Mouse (Mus musculus): Measurements from ENCODE around the gene Spns2. TPM values are rescaled to one million over a fixed set of nuclear protein-coding genes. Genes with fewer than 3 reads are reported as not detected.

The Spns2 gene
- 6.0 and 9.5 TPM in 2 replicates for polyA plus RNA-seq (2014; fragmentation: Nextera tagmentation; extraction: Ambion mirVana)

DNA sequence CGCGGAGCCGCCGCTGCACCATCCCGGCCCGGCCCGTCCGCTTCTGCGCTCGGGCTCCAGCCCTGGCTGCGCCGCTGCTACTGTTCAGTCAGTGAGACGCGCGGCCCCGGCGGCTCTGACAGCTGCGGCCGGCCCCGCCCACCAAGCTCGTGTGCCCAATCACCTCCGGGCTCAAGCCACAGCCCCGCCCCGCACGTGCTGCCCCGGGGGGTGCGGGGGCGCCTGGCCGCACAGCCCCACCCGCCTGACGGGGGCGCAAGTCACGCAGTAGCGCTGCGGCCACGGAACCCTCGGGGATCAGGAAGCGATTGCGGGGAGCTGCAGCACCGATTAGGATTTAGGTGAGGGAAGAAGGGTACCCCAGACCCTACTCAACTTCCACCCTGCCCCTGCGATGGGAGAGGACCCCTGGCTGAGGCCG is at the start of gene Spns2:
TSS of gene Spns2 (minus strand) at position 24 of the 421 bp plus-strand sequence.
- peak within 1 kb of the TSS; percentile 54 for H3K27ac ChIP-seq (replicated peaks; ENCODE audit: low read depth, low read length)
- peak within 1 kb of the TSS; percentile 99 for H3K4me2 ChIP-seq (ENCODE audit: low read depth, low read length)
- WGBS, result 1% methylated on average over 21 of the region's 42 CpGs
- H3K9ac ChIP-seq (ENCODE audit: low read depth, low read length), result peak within 1 kb of the TSS; percentile 62
- DNase-seq (ENCODE audit: low spot score) (peak; percentile 95), ATAC-seq (ENCODE audit: low read depth) (peak; percentile 94)
- peaks cover 32% of the 10 kb centered on the region for H3K27me3 ChIP-seq (replicated peaks; ENCODE audit: control insufficient read depth, insufficient read depth, low read length)
- no peaks in the 10 kb centered on the region for H3K9me3 ChIP-seq (ENCODE audit: control insufficient read depth, low read length)
- peak within 1 kb of the TSS; percentile 57 for H3K4me3 ChIP-seq (ENCODE audit: low read depth, low read length)
- H3K36me3 ChIP-seq (ENCODE audit: control insufficient read depth, insufficient read depth, low read length), result no peaks in the 10 kb centered on the region
- peaks cover 10% of the 10 kb centered on the region for H3K4me1 ChIP-seq (ENCODE audit: control insufficient read depth, insufficient read depth, low read length)

DNA sequence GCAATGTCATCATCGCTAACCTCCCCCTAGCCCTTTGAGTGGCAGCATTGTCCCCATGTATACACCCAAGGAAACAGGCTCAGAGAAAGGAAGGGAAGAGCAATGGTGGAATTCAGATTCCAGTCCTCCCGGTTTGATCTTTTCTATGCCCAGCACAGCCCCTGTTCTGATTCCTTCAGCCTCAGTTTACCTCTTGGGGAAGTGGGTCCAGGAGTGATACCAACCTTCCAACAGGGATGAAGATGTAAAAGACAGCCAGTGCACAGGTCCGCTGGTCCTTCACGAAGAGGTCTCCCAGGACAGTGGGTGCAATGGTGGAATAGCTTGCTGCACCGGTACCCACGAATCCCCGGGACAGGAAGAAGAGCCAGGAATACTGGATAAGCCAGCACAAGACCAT is 49.1 kb upstream of the Spns2 start:
- no peak overlapping the region for H3K9ac ChIP-seq (ENCODE audit: low read depth, low read length)
- no peaks in the 10 kb centered on the region for H3K36me3 ChIP-seq (ENCODE audit: control insufficient read depth, insufficient read depth, low read length)
- WGBS, result 84% methylated on average over 7 of the region's 7 CpGs
- no peaks in the 10 kb centered on the region for H3K4me1 ChIP-seq (ENCODE audit: control insufficient read depth, insufficient read depth, low read length)
- DNase-seq (ENCODE audit: low spot score), result no peak
- no peaks in the 10 kb centered on the region for H3K9me3 ChIP-seq (ENCODE audit: control insufficient read depth, low read length)
- no peak for ATAC-seq (ENCODE audit: low read depth)
- no peak overlapping the region for H3K27ac ChIP-seq (replicated peaks; ENCODE audit: low read depth, low read length)
- H3K4me3 ChIP-seq (ENCODE audit: low read depth, low read length), result no peak overlapping the region
- no peaks in the 10 kb centered on the region for H3K27me3 ChIP-seq (replicated peaks; ENCODE audit: control insufficient read depth, insufficient read depth, low read length)
- H3K4me2 ChIP-seq (ENCODE audit: low read depth, low read length), result no peak overlapping the region

DNA sequence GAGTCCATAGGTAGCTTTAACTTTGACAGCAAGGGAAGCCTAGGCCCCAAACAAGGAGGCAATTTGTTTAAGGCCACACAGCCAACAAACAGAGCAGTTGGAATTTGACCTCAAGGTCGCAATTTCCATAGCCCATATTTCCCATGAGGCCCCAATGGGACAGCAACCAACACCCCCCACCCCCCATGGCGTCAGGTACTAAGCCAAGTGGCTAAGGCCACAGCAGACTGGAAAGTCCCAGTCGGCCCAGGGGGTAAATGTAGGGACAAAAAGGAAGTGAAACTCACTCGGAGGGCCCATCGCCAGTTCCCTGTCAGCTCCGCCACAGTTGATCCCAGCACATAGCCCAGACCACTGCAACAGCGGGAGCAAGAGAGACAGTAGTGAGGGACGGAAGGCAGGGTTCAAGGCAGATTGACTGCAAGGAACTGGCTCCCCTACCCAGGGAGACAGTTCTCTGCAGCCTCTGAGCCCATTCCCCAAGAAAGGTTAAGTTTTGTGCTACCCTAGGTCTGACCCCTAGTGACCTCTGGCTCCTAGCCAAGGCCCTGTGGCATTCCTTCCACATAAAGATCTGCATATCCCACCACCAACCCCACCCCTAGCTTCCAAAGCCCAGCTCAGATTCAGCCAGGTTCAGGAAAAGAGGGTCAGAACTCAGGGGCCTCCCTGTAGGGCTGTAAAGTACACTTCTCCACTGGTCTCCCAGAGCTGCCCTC is 48.5 kb upstream of the Spns2 start:
- DNase-seq (ENCODE audit: low spot score), result no peak
- Histone ChIP-seq H3K9ac (ENCODE audit: low read depth, low read length) (no peak overlapping the region), H3K9me3 (ENCODE audit: control insufficient read depth, low read length) (no peaks in the 10 kb centered on the region), H3K4me1 (ENCODE audit: control insufficient read depth, insufficient read depth, low read length) (no peaks in the 10 kb centered on the region), H3K4me2 (ENCODE audit: low read depth, low read length) (no peak overlapping the region), H3K27me3 (replicated peaks; ENCODE audit: control insufficient read depth, insufficient read depth, low read length) (no peaks in the 10 kb centered on the region), H3K4me3 (ENCODE audit: low read depth, low read length) (no peak overlapping the region), H3K27ac (replicated peaks; ENCODE audit: low read depth, low read length) (no peak overlapping the region), H3K36me3 (ENCODE audit: control insufficient read depth, insufficient read depth, low read length) (no peaks in the 10 kb centered on the region)
- WGBS, result 46% methylated on average over 8 of the region's 8 CpGs
- no peak for ATAC-seq (ENCODE audit: low read depth)

DNA sequence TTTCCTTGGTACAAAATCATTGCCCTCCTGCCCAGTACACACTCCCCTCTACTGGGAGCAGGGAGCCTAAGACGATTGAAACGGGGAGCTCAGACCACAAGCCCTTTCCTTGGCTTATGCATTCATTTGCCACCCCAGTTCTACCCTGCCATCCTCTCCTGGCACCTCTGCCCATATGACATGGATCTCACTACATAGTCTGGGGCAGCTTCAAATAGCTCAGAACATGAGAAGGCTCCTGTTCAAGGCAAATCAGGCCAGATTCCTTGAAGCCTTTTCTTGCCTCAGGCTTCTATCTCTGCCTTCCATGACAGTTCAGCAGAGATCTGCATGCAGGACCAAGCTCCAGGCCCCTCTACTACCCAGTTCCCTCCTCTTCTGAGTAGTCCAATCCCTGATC is 47.8 kb upstream of the Spns2 start:
- no peak overlapping the region for H3K4me2 ChIP-seq (ENCODE audit: low read depth, low read length)
- H3K9ac ChIP-seq (ENCODE audit: low read depth, low read length), result no peak overlapping the region
- DNase-seq (ENCODE audit: low spot score) (no peak), ATAC-seq (ENCODE audit: low read depth) (no peak)
- H3K9me3 ChIP-seq (ENCODE audit: control insufficient read depth, low read length), result no peaks in the 10 kb centered on the region
- WGBS, result 71% methylated on average over 2 of the region's 2 CpGs
- H3K27ac ChIP-seq (replicated peaks; ENCODE audit: low read depth, low read length), result no peak overlapping the region
- no peaks in the 10 kb centered on the region for H3K36me3 ChIP-seq (ENCODE audit: control insufficient read depth, insufficient read depth, low read length)
- no peak overlapping the region for H3K4me3 ChIP-seq (ENCODE audit: low read depth, low read length)
- no peaks in the 10 kb centered on the region for H3K27me3 ChIP-seq (replicated peaks; ENCODE audit: control insufficient read depth, insufficient read depth, low read length)
- H3K4me1 ChIP-seq (ENCODE audit: control insufficient read depth, insufficient read depth, low read length), result no peaks in the 10 kb centered on the region

DNA sequence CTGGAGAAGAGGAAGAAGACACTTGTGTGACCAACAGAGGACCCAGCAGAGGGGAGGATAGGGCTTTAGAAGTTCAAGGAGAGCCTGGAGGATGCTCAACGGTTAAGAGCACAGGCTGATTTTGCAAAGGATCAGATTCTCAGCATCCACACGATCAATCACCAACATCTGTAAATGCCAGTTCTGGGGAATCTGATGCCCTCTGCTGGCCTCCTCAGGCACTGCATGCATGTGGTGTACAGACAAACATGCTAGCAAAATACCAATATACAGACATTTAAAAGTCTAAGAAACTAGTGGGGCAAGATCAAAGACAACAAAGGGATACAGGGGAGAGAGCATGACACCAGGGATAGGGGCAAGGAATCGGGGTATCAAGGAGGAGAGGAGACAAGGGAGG is 45.8 kb upstream of the Spns2 start:
- Histone ChIP-seq H3K4me1 (ENCODE audit: control insufficient read depth, insufficient read depth, low read length) (no peaks in the 10 kb centered on the region), H3K9me3 (ENCODE audit: control insufficient read depth, low read length) (no peaks in the 10 kb centered on the region), H3K4me3 (ENCODE audit: low read depth, low read length) (no peak overlapping the region), H3K4me2 (ENCODE audit: low read depth, low read length) (no peak overlapping the region), H3K27me3 (replicated peaks; ENCODE audit: control insufficient read depth, insufficient read depth, low read length) (no peaks in the 10 kb centered on the region), H3K27ac (replicated peaks; ENCODE audit: low read depth, low read length) (no peak overlapping the region), H3K9ac (ENCODE audit: low read depth, low read length) (no peak overlapping the region), H3K36me3 (ENCODE audit: control insufficient read depth, insufficient read depth, low read length) (no peaks in the 10 kb centered on the region)
- DNase-seq (ENCODE audit: low spot score) (no peak), ATAC-seq (ENCODE audit: low read depth) (no peak)
- 81% methylated on average over 3 of the region's 3 CpGs for WGBS

DNA sequence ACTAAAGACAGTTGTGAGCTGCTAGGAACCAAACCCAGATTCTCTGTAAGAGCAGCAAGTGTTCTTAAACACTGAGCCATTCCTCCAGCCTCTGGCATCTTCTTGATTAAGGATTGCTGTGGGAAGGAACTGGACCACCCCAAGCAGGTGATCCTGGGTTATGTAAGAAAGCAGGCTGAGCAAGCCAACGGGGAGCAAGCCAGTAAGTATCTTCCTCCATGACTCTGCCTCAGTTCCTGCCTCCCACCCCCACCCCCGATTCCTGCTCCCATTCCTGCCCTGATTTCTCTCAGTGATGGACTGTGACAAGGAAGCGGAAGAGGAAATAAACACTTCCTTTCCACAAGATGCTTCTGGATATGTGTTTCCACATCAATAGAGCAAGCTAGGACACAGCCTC is 43.2 kb upstream of the Spns2 start:
- no peak for ATAC-seq (ENCODE audit: low read depth)
- no peaks in the 10 kb centered on the region for H3K9me3 ChIP-seq (ENCODE audit: control insufficient read depth, low read length)
- WGBS, result 73% methylated on average over 3 of the region's 3 CpGs

DNA sequence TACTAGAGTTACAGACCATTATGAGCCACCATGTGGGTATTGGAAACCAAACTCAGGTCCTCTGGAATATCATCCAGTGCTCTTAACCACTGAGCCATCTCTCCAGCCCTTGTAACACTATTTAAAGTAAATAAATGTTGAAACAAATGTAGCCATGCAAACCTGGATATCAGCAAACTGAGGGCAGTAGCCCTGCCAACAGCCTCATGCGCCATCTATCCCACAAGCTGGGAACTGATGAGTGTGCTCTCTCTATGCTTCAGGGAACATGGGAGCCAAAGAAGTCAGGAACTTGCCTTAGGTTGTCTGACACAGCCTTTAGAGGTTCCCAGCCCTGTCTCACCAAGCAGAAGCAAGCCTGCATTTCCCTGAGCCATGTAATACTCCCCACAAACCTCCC is 41.9 kb upstream of the Spns2 start:
- ATAC-seq (ENCODE audit: low read depth), result no peak
- DNase-seq (ENCODE audit: low spot score), result no peak
- 75% methylated on average over 1 of the region's 1 CpGs for WGBS

More for the DNA sequence above, 43.2 kb upstream of the Spns2 start:
- Histone ChIP-seq H3K27ac (replicated peaks; ENCODE audit: low read depth, low read length) (no peak overlapping the region), H3K4me3 (ENCODE audit: low read depth, low read length) (no peak overlapping the region), H3K4me1 (ENCODE audit: control insufficient read depth, insufficient read depth, low read length) (no peaks in the 10 kb centered on the region), H3K36me3 (ENCODE audit: control insufficient read depth, insufficient read depth, low read length) (no peaks in the 10 kb centered on the region), H3K9ac (ENCODE audit: low read depth, low read length) (no peak overlapping the region), H3K27me3 (replicated peaks; ENCODE audit: control insufficient read depth, insufficient read depth, low read length) (no peaks in the 10 kb centered on the region), H3K4me2 (ENCODE audit: low read depth, low read length) (no peak overlapping the region)
- DNase-seq (ENCODE audit: low spot score), result no peak

DNA sequence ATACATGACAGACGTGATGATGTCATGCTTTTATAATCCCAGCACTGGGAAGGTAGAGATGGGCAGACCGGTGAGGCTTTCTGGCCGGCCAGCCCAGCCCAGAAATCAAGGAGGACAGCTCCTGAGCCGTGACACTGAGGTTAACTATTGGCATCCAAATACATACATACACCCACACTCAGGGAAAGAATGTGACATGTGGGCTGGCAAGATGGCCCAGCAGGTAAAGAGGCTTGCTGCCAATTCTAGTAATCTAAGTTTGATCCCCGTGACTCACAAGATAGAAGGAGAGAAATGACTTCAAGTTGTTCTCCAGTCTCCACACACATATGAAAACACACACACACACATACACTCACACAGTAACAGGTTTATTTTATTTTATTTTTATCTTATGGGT is 41.4 kb upstream of the Spns2 start:
- DNase-seq (ENCODE audit: low spot score) (no peak), ATAC-seq (ENCODE audit: low read depth) (no peak)
- no peak overlapping the region for H3K4me3 ChIP-seq (ENCODE audit: low read depth, low read length)
- no peak overlapping the region for H3K9ac ChIP-seq (ENCODE audit: low read depth, low read length)
- no peak overlapping the region for H3K4me2 ChIP-seq (ENCODE audit: low read depth, low read length)
- 82% methylated on average over 5 of the region's 5 CpGs for WGBS
- no peaks in the 10 kb centered on the region for H3K9me3 ChIP-seq (ENCODE audit: control insufficient read depth, low read length)
- no peaks in the 10 kb centered on the region for H3K36me3 ChIP-seq (ENCODE audit: control insufficient read depth, insufficient read depth, low read length)
- no peak overlapping the region for H3K27ac ChIP-seq (replicated peaks; ENCODE audit: low read depth, low read length)
- no peaks in the 10 kb centered on the region for H3K4me1 ChIP-seq (ENCODE audit: control insufficient read depth, insufficient read depth, low read length)
- no peaks in the 10 kb centered on the region for H3K27me3 ChIP-seq (replicated peaks; ENCODE audit: control insufficient read depth, insufficient read depth, low read length)

More for the DNA sequence above, 41.9 kb upstream of the Spns2 start:
- Histone ChIP-seq H3K36me3 (ENCODE audit: control insufficient read depth, insufficient read depth, low read length) (no peaks in the 10 kb centered on the region), H3K9me3 (ENCODE audit: control insufficient read depth, low read length) (no peaks in the 10 kb centered on the region), H3K27me3 (replicated peaks; ENCODE audit: control insufficient read depth, insufficient read depth, low read length) (no peaks in the 10 kb centered on the region), H3K27ac (replicated peaks; ENCODE audit: low read depth, low read length) (no peak overlapping the region), H3K4me3 (ENCODE audit: low read depth, low read length) (no peak overlapping the region), H3K9ac (ENCODE audit: low read depth, low read length) (no peak overlapping the region), H3K4me2 (ENCODE audit: low read depth, low read length) (no peak overlapping the region), H3K4me1 (ENCODE audit: control insufficient read depth, insufficient read depth, low read length) (no peaks in the 10 kb centered on the region)

DNA sequence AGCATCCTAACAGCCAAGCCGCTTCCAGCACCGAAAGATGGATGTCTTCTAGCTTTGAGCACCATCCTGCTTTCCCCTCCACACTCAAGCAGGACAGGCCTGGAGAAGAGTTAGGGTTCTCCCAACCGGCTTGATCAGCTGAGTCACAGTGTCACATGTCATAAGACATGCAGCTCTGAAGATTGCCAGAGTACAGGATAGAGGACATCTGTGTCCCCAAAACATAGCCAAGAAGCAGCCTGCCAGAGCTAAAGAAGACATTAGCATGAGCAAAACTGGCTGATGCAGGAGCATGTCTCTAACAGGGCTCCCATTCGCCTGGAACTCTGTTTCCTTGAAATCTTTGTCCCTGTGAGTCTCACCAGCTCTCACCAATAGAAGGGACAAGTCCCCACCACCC is 36.5 kb upstream of the Spns2 start:
- Histone ChIP-seq H3K27ac (replicated peaks; ENCODE audit: low read depth, low read length) (no peak overlapping the region), H3K4me3 (ENCODE audit: low read depth, low read length) (no peak overlapping the region), H3K27me3 (replicated peaks; ENCODE audit: control insufficient read depth, insufficient read depth, low read length) (no peaks in the 10 kb centered on the region), H3K36me3 (ENCODE audit: control insufficient read depth, insufficient read depth, low read length) (no peaks in the 10 kb centered on the region), H3K9me3 (ENCODE audit: control insufficient read depth, low read length) (no peaks in the 10 kb centered on the region), H3K4me2 (ENCODE audit: low read depth, low read length) (no peak overlapping the region), H3K9ac (ENCODE audit: low read depth, low read length) (no peak overlapping the region), H3K4me1 (ENCODE audit: control insufficient read depth, insufficient read depth, low read length) (no peaks in the 10 kb centered on the region)
- no peak for DNase-seq (ENCODE audit: low spot score)
- no peak for ATAC-seq (ENCODE audit: low read depth)
- WGBS, result 78% methylated on average over 4 of the region's 4 CpGs
